In the genomic region with DNA sequence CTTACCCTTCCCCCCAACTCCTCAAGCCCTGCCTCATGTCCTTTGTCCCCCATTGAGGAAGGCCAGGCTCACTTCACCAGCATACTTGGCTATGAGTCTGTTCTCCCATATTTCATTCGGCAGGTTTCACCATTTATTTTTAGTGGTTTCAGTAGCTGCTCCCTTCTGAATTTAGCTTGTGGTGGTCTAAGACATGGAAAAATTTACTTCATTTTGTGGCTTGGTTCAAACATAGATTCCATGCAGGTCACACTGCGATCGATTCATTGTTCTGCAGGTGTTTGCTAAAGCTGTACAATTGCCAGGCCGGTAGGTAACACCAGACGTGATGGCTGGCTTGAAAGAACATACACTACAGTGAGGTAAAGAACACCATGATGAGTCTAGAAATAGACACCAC, we compare ENCODE assay signal across 48 mouse cellular contexts. TPM values are rescaled to one million over a fixed set of nuclear protein-coding genes. Genes with fewer than 3 reads are reported as not detected.
"Had no signal": no experiment of that assay in that cellular context is flagged by ENCODE, and none has a peak within 500 bp of the region (broad histone marks: within the 10 kb centered on the region; RNA-seq: fewer than 3 reads in every experiment).

No protein-coding gene starts in this region.

- H3K4me3 ChIP-seq: heart, embryonic 10.5 days; heart, embryonic 12.5 days; heart, embryonic 13.5 days; heart, embryonic 15.5 days; hindbrain, embryonic 10.5 days; hindbrain, embryonic 12.5 days; hindbrain, embryonic 13.5 days; hindbrain, embryonic 15.5 days; intestine, embryonic 15.5 days; kidney, embryonic 15.5 days; layer of hippocampus, adult 2 months had no signal

- H3K4me2 ChIP-seq: heart, embryonic 11.5 days; heart, embryonic 12.5 days; heart, embryonic 13.5 days; heart, embryonic 15.5 days; hindbrain, embryonic 12.5 days; hindbrain, embryonic 13.5 days; hindbrain, embryonic 14.5 days; hindbrain, embryonic 15.5 days; intestine, embryonic 15.5 days; kidney, embryonic 15.5 days had no signal

- H3K36me3 ChIP-seq: heart, embryonic 10.5 days; heart, embryonic 12.5 days; heart, embryonic 13.5 days; heart, embryonic 15.5 days; hindbrain, embryonic 10.5 days; hindbrain, embryonic 12.5 days; hindbrain, embryonic 13.5 days; hindbrain, embryonic 15.5 days; intestine, embryonic 15.5 days; kidney, embryonic 15.5 days had no signal

- ATAC-seq: hindbrain, embryonic 16.5 days; hindbrain, postnatal 0 days; inflammation-experienced regulatory T-cells, adult 6 months; intestine, embryonic 15.5 days; intestine, embryonic 16.5 days; intestine, postnatal 0 days had no signal

- DNase-seq: heart, postnatal 10 days; heart, postnatal 14 days; heart, postnatal 36 days; heart, postnatal 4 days; kidney, adult 11 months; kidney, adult 18-20 months; kidney, adult 2 months; kidney, adult 8-10 months; kidney, adult 9 months; kidney, postnatal 10 days; kidney, postnatal 14 days; kidney, postnatal 25 days; kidney, postnatal 36 days; kidney, postnatal 4 days; layer of hippocampus, adult 9-11 months; layer of hippocampus, postnatal 36 days had no signal

- H3K9me3 ChIP-seq: heart, embryonic 10.5 days; heart, embryonic 12.5 days; heart, embryonic 13.5 days; heart, embryonic 15.5 days; hindbrain, embryonic 10.5 days; hindbrain, embryonic 12.5 days; hindbrain, embryonic 13.5 days; hindbrain, embryonic 15.5 days; intestine, embryonic 15.5 days; kidney, embryonic 15.5 days had no signal

- H3K27me3 ChIP-seq: heart, embryonic 12.5 days; heart, embryonic 13.5 days; heart, embryonic 15.5 days; hindbrain, embryonic 12.5 days; hindbrain, embryonic 13.5 days; hindbrain, embryonic 15.5 days; intestine, embryonic 15.5 days; kidney, embryonic 15.5 days had no signal

- H3K27ac ChIP-seq: heart, embryonic 10.5 days; heart, embryonic 13.5 days; heart, embryonic 15.5 days; hindbrain, embryonic 10.5 days; hindbrain, embryonic 12.5 days; hindbrain, embryonic 13.5 days; hindbrain, embryonic 14.5 days; hindbrain, embryonic 15.5 days; hindbrain, postnatal 0 days; intestine, embryonic 15.5 days; kidney, embryonic 15.5 days; kidney, postnatal 0 days; layer of hippocampus, adult 2 months had no signal

- H3K9ac ChIP-seq: heart, embryonic 12.5 days; heart, embryonic 13.5 days; heart, embryonic 15.5 days; hindbrain, embryonic 12.5 days; hindbrain, embryonic 13.5 days; hindbrain, embryonic 14.5 days; hindbrain, embryonic 15.5 days; intestine, embryonic 15.5 days; kidney, embryonic 15.5 days had no signal

- H3K4me1 ChIP-seq: heart, embryonic 10.5 days; heart, embryonic 12.5 days; heart, embryonic 15.5 days; hindbrain, embryonic 10.5 days; hindbrain, embryonic 12.5 days; hindbrain, embryonic 13.5 days; hindbrain, embryonic 15.5 days; intestine, embryonic 15.5 days; kidney, embryonic 15.5 days had no signal

RNA-seq across cellular contexts. Expression of gene Bmp4, which starts 39.8 kb away (rescaled TPM):
- polyA plus RNA-seq: inflammation-experienced regulatory T-cells, adult 6 months had no signal

RNA-seq across cellular contexts. Expression of gene Gm15217, which starts 51.0 kb away (rescaled TPM):
- total RNA-seq: heart, postnatal 10 days; heart, postnatal 14 days; heart, postnatal 25 days; heart, postnatal 36 days; heart, postnatal 4 days; hematopoietic stem cell, adult 5-6 weeks; hindbrain, postnatal 0 days; layer of hippocampus, adult 18-20 months; layer of hippocampus, adult 2 months; layer of hippocampus, adult 8-10 months; layer of hippocampus, postnatal 10 days; layer of hippocampus, postnatal 14 days; layer of hippocampus, postnatal 25 days; layer of hippocampus, postnatal 36 days had no signal
- polyA plus RNA-seq: heart, embryonic 11.5 days; heart, embryonic 13.5 days; heart, embryonic 14.5 days; heart, embryonic 15.5 days; heart, embryonic 16.5 days; heart, postnatal 0 days; hindbrain, embryonic 10.5 days; hindbrain, embryonic 11.5 days; hindbrain, embryonic 12.5 days; hindbrain, embryonic 13.5 days; hindbrain, embryonic 14.5 days; hindbrain, embryonic 15.5 days; hindbrain, embryonic 16.5 days; hindbrain, postnatal 0 days; inflammation-experienced regulatory T-cells, adult 6 months; intestine, postnatal 0 days; kidney, embryonic 14.5 days; large intestine, adult 2 months had no signal
